Mouse (Mus musculus) brain, adult 2 months (tissue): Measurements from ENCODE around the gene D630045J12Rik.

Source experiments
- DNase-seq: peaks from one replicate; pipeline ENCODE4 v3.0.0; 2011; ENCODE audit warnings: low read depth, low spot score

Gene D630045J12Rik

DNA sequence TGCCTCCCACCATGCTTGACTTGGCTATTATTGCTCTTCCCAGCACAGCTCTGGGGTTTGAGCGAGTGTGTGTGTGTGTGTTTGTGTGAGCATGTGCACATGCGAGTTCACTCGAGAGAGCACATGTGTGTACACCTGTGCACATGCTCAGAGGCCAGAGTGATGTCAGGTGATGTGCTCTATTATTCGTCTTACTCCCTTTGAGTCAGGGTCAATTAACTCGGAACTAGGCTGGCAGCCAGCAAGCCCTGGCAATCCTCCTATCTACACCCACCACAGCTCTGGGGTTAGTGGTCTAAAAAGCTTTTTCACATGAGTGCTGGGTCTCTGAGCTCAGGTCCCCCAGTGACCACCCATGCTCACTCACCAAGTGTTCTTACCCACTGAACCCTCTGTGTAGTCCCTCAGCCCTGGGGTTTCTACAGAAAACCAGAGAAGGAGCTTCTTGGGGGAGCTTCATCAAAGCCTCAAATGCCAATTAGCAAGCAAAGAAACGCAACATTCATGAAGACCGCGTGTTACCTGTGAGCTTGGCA, 11.4 kb downstream of the D630045J12Rik start:
- no peak for DNase-seq

DNA sequence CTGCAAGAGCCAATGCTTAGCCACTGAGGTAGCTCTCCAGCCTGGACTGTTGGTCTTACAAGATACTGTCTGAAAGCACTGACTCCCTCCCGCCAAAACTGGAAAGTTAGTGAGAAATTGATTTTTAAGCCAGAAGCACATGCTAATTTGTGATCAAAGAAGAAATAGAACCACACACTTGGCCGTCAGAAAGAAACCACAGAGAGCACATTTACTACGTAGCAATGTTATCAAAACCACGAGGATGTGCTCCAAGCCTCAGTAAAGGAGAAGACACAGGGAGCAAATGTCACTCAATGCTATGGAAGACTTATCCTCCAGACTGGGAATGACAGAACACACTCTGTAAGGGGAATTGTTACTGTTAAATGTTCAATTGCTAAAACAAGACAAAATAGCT, 12.3 kb downstream of the D630045J12Rik start:
- no peak for DNase-seq

GRCm38 (mm10) chr6:38240618-38241017, 13.2 kb downstream of the D630045J12Rik start:
- peak; percentile 89 for DNase-seq

DNA sequence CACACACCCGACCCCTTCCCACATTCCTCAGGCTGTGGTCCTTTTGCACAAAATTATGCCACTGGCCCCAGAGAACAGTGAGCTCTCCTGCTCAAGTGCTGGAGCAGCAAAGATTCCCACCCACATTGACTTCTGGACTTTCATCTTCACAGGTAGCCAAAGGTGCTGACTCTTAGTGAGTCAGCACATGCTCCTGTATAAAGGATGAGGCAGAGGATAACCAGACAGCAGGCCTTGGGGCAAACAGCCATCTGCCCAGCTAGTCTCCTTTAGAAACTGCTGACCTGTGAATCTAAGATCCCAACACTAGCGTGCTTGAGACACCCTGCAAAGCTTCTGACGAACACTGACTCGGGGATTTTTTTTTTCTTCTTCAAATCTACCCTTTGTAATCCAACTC, 15.4 kb downstream of the D630045J12Rik start:
- DNase-seq = peak; percentile 65

- DNase-seq = no peak
Observed at GRCm38 (mm10) chr6:38235991-38236658, 17.7 kb downstream of the D630045J12Rik start.

- no peak for DNase-seq
Observed at GRCm38 (mm10) chr6:38233803-38234202, 20.0 kb downstream of the D630045J12Rik start.

DNA sequence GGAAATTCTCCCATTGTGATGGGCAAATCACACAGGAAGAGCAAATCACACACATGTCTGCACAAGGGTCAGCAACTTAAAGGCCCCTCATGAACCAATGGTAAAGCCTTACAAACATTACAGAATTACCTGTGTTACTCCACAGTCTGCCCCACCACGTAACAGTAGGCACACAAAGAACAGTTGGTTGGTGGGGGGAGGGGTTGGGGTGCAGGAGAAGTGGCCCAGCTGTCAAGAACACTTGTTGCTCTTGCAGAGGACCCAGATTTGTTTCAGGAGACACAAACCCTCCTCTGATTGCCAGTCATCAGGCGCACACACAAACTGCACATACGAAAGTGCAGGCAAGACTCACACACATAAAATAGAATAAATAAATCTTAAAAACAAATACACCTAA, 20.9 kb downstream of the D630045J12Rik start:
- DNase-seq = no peak

DNA sequence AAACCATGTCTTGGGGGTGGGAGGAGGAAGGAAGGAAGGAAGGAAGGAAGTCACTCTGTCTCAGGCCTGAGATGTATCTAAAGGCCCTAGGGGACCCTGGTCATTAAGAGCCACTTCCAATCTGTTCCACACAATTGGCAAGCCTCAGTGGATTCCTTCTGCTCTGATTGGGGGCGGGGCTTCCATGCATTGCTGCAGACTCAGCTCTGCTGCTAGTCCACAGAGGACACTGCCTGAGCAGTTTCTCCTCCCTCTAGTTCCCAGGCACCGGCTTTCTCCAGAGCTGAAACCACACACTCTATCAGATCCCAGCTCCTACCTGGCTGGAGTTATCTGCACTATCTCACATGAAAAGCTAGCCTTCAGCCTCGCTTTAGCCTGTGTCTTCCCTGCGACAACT, 21.8 kb downstream of the D630045J12Rik start:
- no peak for DNase-seq

DNA sequence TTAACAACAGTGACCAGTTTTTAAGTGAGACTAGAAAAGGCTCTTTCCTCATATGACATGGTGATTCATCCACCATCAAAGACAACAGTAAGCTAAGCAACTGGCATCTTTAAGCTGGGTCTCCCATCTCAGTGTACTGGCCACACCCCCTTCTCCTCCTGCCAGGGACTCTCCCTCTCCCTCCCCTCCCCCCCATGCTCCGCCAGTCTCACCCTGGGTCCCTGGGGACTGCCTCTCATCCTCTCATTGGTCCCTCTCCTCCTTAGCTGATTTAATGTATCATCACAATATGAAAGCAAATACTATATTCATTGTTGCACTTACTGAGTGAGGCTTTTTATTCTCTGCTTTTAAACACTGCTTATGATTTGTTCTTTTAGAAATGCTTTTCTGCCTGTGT, 29.7 kb downstream of the D630045J12Rik start:
- peak; percentile 39 for DNase-seq

DNA sequence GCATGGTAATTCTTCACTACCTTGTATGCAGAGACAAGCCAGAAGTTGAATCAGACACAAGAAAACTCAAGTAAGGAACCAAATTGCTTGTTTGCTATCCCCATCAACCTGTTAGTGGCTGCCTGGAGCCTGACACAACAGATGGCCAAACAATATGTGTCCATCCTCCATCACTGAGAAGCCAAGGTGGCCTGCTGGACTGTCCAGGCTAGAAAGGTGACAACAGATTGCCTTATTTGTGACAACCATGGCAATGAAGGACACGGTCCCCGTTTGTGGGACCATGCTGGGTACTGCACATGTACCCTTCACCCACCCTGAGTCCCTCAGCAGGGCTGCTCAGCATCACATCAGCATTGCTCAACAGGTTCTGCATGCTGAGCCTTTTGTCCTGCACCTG, 34.5 kb downstream of the D630045J12Rik start:
- peak; percentile 95 for DNase-seq

- DNase-seq = peak; percentile 52
Observed at GRCm38 (mm10) chr6:38215448-38216110, 38.2 kb downstream of the D630045J12Rik start.

GRCm38 (mm10) chr6:38207621-38208020, 46.2 kb downstream of the D630045J12Rik start:
- DNase-seq = no peak

DNA sequence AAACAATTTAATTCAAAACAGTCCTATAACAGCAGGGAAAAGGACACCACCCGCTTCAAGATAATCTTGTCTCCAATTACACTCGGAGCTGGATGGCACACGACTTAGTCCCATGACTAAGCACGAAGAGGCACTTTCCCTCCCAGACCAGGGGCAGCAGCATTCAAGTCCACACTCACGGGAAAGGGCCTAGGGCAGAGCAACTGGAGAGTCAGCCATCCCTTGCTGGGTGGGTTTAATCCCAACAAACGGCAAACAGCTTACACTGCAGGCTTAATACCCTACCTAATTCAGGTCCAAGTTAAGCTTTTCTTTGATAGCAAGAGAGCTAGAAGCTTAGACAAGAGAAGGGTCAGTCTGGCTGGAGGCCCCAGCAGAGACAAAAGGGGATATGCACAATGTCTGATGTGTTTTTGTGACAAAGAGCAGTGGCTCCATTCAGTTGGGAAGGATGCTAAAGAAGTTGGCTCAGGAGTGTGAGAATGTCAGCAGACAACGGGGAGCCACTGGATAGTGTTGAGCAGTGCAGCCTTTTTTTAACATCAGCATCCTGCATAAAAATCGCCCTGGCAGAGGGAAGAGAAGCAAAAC, 46.8 kb downstream of the D630045J12Rik start:
- DNase-seq = peak; percentile 81

- DNase-seq = no peak
Observed at GRCm38 (mm10) chr6:38205375-38205774, 48.4 kb downstream of the D630045J12Rik start.

DNA sequence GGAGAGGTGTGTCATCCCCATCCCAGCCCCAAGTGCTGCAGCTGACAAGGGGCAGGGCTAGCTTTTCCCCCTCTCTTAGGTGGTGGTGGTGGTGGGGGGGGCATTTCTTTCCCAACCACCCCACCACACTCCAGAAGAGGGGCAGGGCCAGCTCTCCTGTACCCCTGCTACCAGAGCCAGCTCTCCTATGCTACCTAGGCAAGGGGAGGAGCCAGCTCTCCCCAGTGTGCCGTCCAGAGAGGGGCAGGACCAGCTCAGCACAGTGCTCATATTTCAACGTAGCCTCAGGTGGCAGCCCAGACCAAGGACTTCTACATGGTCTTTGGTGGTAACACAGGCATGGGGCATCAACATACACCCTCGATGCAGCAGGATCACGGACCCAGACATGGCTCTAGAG, 50.0 kb downstream of the D630045J12Rik start:
- DNase-seq = no peak

GRCm38 (mm10) chr6:38202816-38203215, 51.0 kb downstream of the D630045J12Rik start:
- DNase-seq = no peak

DNA sequence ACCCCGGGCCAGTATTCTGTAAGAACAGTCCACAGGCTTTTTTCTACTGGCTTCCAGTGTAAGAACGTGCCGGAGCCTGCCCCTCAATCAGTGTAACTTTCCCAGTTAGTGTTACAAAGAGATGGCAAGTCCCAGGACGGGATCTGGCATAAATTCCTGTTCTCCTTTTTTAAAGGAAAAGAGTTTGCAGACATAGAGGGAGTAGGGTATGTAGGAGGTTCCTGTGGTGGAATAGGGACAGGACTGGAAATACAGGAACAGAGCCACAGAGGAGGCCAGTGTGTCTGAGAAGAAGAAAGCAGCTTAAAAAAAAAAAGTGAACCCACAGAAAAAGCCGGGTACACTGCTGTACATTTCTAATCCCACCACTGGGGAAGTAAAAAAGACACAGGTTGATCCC, 52.3 kb downstream of the D630045J12Rik start:
- no peak for DNase-seq

DNA sequence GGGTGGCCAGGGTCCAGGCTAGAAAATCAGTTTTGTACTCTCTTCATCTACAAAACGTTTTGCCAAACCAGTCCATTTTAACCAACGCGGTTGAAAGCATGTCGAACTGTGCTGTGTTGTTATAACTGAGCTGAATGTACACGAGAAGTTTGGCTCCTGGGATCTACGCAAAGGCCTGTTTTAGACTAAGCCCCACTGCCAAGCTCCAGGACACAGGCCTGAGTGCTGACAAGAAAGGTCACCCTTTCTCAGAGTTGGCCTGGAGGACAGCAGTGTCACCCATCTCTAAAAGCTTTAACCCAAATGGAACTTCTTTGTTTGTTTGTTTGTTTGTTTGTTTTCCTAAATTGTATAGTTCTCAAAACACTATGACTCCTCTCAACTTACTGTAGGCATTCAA, 54.2 kb downstream of the D630045J12Rik start:
- DNase-seq = no peak

GRCm38 (mm10) chr6:38198727-38199126, 55.1 kb downstream of the D630045J12Rik start:
- no peak for DNase-seq

- DNase-seq = peak; percentile 96
Observed at GRCm38 (mm10) chr6:38196266-38197189, 57.3 kb downstream of the D630045J12Rik start.

- peak; percentile 54 for DNase-seq
Observed at GRCm38 (mm10) chr6:38195306-38195705, 58.5 kb downstream of the D630045J12Rik start.

DNA sequence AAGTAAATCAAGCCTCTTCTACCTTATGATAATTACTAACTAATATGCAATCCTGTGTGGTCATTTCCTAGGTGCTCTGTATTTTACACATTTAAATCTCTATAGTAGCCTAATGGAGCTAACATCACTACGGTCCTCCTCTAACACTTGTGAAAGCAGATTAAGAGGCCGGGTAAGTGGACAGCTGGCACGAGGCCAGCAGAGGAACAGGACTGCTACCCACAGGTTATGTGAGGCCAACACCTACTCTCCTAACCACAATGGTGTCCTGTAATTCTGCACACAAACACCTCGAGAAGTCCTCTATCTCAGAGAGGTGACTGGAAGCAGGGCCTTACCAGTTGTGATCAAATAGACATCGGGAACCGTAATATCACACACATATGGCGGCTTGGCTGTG, 59.8 kb downstream of the D630045J12Rik start:
- no peak for DNase-seq
